Mouse (Mus musculus): ENCODE measurements around the gene Peli1. TPM values are rescaled to one million over a fixed set of nuclear protein-coding genes. Genes with fewer than 3 reads are reported as not detected.
"Not testable (repeated sequence)": the region's sequence is repeated elsewhere in the genome, so short reads cannot be mapped to it uniquely, and the experiment has no call there.

Gene Peli1
- total RNA-seq, 2 experiments from 2014 or later = 17.8 to 42.8 TPM

DNA sequence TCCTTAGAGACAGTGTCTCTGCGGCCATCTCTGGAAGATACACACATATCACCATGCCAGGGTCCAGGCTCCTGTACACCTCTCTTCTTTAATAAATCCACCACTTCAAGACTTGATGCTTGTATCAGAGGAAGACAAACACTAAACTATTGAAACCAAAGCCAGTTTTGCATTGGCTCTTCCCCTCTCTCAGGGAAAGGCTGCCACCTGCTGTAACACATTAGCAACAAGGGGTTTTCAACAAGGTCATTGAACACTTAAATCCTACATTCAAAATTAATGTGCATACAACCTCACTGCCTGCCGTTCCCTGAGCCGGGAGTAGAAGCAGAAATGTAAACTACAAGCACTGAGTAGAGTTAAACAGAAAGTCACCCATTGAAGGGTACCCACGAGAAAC is 87.3 kb downstream of the Peli1 start:
- ATAC-seq (replicated peaks; ENCODE audit: low FRiP score, poor library complexity, severe bottlenecking) = no peak

DNA sequence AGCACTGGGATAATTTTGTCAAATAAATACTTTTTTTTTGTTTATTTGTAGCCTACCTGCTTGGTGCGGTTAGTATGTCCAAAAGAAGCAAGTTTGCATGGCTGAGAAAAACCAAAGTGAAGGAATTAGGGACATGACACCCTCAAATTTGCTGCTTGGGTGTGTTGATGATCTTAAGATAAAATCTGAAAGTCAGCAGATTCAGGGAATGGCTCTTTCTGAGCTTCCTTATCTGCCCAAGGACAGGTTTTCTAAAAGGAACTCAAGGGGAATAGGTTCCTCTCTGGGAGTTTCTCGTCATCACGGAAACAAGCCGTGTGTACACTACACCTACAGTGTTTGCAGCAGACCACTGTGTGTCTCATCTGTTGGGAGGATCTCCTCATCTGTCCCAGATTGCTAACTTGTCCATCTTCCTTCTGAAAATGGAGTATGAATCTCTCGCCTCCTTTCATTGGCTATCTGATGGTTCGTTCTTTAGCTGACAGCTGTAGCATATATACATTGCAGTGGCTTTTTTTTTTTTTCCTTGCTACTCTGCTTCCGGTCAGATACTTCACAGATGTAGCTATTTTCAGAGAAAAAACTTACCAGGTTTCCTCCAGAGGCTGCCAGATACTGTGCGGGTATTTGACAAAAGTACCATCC is 88.0 kb downstream of the Peli1 start:
- no peak for ATAC-seq (replicated peaks; ENCODE audit: low FRiP score, poor library complexity, severe bottlenecking)

DNA sequence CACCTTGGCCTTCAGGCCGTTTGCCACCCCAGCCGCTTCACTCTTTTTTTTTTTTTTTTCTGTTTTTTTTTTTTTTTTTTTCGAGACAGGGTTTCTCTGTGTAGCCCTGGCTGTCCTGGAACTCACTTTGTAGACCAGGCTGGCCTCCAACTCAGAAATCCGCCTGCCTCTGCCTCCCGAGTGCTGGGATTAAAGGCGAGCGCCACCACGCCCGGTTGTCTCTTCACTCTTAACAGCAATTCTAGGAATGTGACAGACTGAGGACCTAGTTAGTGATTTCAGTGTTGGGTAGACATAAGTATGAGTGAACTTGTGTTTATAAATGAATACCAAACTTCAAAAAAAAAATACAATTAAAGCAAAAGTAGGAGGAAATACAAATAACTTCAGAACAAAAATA is 88.8 kb downstream of the Peli1 start:
- ATAC-seq (replicated peaks; ENCODE audit: low FRiP score, poor library complexity, severe bottlenecking) = not testable (repeated sequence)

DNA sequence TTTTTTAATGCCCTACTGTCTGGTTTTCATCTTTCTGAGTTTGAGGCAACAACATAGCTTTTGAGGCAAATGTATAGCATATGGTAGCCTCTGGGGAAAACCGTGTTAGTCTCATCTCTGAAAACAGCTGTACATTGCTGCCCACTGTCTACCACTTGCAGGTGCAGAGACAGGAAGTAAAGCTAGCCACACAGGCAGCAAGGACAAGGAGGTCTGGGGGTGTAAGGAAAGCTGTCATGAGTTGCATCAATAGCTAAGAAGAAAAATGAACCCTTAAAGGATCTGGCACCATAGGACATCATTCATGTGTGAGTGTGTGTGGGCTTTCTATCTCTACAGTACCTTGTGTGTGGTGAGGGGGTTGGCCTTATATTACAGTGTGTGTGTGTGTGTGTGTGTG is 89.6 kb downstream of the Peli1 start:
- no peak for ATAC-seq (replicated peaks; ENCODE audit: low FRiP score, poor library complexity, severe bottlenecking)

DNA sequence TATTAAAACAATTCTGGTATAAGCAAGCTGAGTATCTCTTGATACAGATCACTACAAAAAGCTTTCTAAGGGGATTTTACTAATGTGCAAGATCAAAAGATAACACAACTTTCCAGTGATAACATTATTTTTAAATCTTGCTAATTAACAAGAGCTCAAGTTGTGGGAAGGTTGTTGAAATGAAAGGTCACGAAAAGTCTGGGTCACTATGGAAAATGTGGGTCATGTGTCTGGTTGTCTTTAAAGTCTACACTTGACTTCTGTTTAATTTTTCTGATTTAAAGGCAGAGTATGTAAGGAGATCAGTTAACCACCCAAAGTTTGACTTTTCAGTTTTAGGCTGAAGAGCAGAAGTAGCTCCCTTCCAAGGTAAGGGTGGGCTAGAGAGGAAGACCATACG is 90.5 kb downstream of the Peli1 start:
- no peak for ATAC-seq (replicated peaks; ENCODE audit: low FRiP score, poor library complexity, severe bottlenecking)

DNA sequence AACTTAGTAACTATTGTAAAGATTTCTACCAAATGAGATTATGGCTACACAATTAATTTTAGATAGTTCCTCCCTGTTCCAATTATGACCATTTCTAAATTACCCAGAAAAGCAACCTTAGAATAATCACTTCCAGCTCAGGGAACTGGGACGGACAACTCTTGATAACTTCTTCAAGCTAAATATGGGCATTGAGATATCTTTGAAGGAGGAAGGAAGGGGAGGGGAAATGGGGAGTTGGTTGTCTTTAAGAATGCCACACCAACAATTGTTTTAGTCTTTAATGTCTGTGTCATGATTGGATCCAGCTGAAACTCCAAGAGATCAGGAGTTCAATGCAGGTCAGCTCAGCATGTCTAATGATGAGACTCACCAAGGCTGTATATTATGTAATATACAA is 91.6 kb downstream of the Peli1 start:
- no peak for ATAC-seq (replicated peaks; ENCODE audit: low FRiP score, poor library complexity, severe bottlenecking)

DNA sequence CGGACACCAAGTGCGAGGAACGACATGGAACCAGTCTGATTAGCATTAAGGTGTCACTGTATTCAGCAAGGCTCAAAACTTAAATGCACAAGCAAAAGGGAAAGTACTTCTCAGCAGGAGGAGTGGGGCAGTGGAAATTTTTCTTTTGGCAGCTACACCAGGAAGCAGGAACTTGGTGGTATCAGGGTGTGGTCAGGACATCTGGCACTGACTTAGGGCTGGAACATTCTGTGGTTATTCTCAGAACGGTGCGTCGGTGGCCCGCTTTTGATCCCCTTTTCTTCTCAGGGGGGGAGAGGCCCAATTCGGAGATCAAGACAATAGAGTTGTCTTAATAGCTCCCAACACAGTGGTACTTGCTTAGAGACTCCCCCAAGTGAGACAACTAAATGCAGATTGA is 100.7 kb downstream of the Peli1 start:
- ATAC-seq (replicated peaks; ENCODE audit: low FRiP score, poor library complexity, severe bottlenecking) = not testable (repeated sequence)

DNA sequence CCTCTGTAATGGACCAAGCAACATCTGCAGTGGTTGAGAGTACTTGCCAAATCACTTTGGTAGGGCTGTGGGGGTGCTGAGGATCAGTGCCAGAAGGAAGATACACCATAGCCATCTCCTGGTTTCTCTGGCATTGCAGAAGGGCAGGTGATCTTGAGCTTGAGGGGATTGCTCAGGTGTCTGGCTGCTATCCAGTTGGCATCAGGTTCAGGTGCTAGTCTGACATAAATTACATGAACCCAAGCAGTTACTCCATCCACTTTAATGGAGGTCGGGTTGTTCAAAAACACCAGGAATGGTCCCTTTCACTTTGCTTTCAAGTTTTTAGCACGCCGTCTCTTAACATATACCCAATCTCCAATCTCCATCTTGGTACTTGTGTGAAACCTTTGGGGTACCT is 103.8 kb downstream of the Peli1 start:
- no peak for ATAC-seq (replicated peaks; ENCODE audit: low FRiP score, poor library complexity, severe bottlenecking)

Other genes with a start within 250 kb of the Peli1 start
- gene Vps54, start 148.0 kb downstream of the Peli1 start, total RNA-seq (2015; ENCODE audit: low replicate concordance) = 21.0 and 26.3 TPM in 2 replicates
- 43.3 and 54.2 TPM in 2 replicates for gene Vps54, start 148.0 kb downstream of the Peli1 start, total RNA-seq (2017; ENCODE audit: low replicate concordance)

Data from erythroid progenitor cell, adult 5-6 weeks (primary cell).